Mouse (Mus musculus) megakaryocyte-erythroid progenitor cell, adult 5-6 weeks (primary cell): ENCODE measurements around the gene Cenpn. TPM values are rescaled to one million over a fixed set of nuclear protein-coding genes. Genes with fewer than 3 reads are reported as not detected.
A peak's percentile ranks its signal among the peaks of the same experiment; 100 is the strongest.

ENCODE experiments used
- ATAC-seq: replicated peaks from 2 replicates; pipeline ENCODE4 v1.8.0; 2016; ENCODE audit warnings: mild to moderate bottlenecking, inconsistent platforms; ENCODE audit not compliant: severe bottlenecking, poor library complexity, low FRiP score, low TSS enrichment
- total RNA-seq, 2 experiments: library from RNA; stranded (forward) in 1 of 2; stranded (reverse) in 1 of 2; fragments of 200-1000, 215-1000 nt in 1 of 2; fragments of >200 nt in 1 of 2; fragmentation: Nextera tagmentation in 1 of 2; gene quantifications; 2 replicates each; pipeline ENCODE4 v1.2.3; 2014 to 2017

Gene Cenpn
- total RNA-seq, 2 experiments from 2014 or later, result 44.1 to 59.1 TPM

- peak; percentile 58 for ATAC-seq
Observed at GRCm38 (mm10) chr8:116980117-116980516, 58.6 kb downstream of the Cenpn start.

- ATAC-seq, result no peak
Observed at GRCm38 (mm10) chr8:116989842-116990241, 68.3 kb downstream of the Cenpn start.

Other genes with a start within 250 kb of the Cenpn start
- gene Cdyl2, start 188.7 kb upstream of the Cenpn start, total RNA-seq (2014; fragmentation: Nextera tagmentation), result 2.4 and 4.0 TPM in 2 replicates
- gene Cdyl2, start 188.7 kb upstream of the Cenpn start, total RNA-seq (2017), result 3.6 and 4.4 TPM in 2 replicates
- 45.4 and 48.0 TPM in 2 replicates for gene Cmc2, start 275 bp upstream of the Cenpn start, total RNA-seq (2014; fragmentation: Nextera tagmentation)
- 51.6 and 53.3 TPM in 2 replicates for gene Cmc2, start 275 bp upstream of the Cenpn start, total RNA-seq (2017)
- gene Atmin, start 21.7 kb downstream of the Cenpn start, total RNA-seq (2014; fragmentation: Nextera tagmentation), result 15.5 and 19.7 TPM in 2 replicates
- gene Atmin, start 21.7 kb downstream of the Cenpn start, total RNA-seq (2017), result 10.9 and 18.4 TPM in 2 replicates
- gene 1700030J22Rik, start 57.2 kb downstream of the Cenpn start, total RNA-seq (2014; fragmentation: Nextera tagmentation), result 0.64 TPM in 1 of 2 replicates, not detected in the other
- gene 1700030J22Rik, start 57.2 kb downstream of the Cenpn start, total RNA-seq (2017), result 0.38 TPM in 1 of 2 replicates, not detected in the other
- gene Gcsh, start 71.8 kb downstream of the Cenpn start, total RNA-seq (2014; fragmentation: Nextera tagmentation), result 71.7 and 72.1 TPM in 2 replicates
- gene Gcsh, start 71.8 kb downstream of the Cenpn start, total RNA-seq (2017), result 80.8 and 95.0 TPM in 2 replicates
- gene Pkd1l2, start 160.7 kb downstream of the Cenpn start, total RNA-seq (2014; fragmentation: Nextera tagmentation), result 0.42 TPM in 1 of 2 replicates, not detected in the other
- not detected in 2 replicates for gene Pkd1l2, start 160.7 kb downstream of the Cenpn start, total RNA-seq (2017)
- gene Bco1, start 174.1 kb downstream of the Cenpn start, total RNA-seq (2014; fragmentation: Nextera tagmentation), result 1.8 TPM in 1 of 2 replicates, not detected in the other
- gene Bco1, start 174.1 kb downstream of the Cenpn start, total RNA-seq (2017), result 0.08 and 0.09 TPM in 2 replicates
- gene Gan, start 236.4 kb downstream of the Cenpn start, total RNA-seq (2014; fragmentation: Nextera tagmentation), result 9.9 and 14.3 TPM in 2 replicates
- gene Gan, start 236.4 kb downstream of the Cenpn start, total RNA-seq (2017), result 4.4 and 6.6 TPM in 2 replicates